In genomic region chr13:12210023-12210762, GRCm38 (mm10) we compare ENCODE assay signal across 8 mouse cellular contexts. TPM values are rescaled to one million over a fixed set of nuclear protein-coding genes. Genes with fewer than 3 reads are reported as not detected.
DNase-seq lines count a peak whose midpoint lies in the region; ATAC-seq lines count a peak whose summit lies in the region.

No protein-coding gene starts in this region.

- no peaks in the 10 kb centered on the region for H3K27me3 ChIP-seq in liver, embryonic 12.5 days (replicated peaks)
- no peaks in the 10 kb centered on the region for H3K27me3 ChIP-seq in forebrain, embryonic 14.5 days (replicated peaks; ENCODE audit: control insufficient read depth, insufficient read depth, low read length)
- H3K27me3 ChIP-seq in hindbrain, embryonic 15.5 days: no peaks in the 10 kb centered on the region
- H3K27me3 ChIP-seq in limb, embryonic 11.5 days (ENCODE audit: control insufficient read depth, insufficient read depth, low read length): no peaks in the 10 kb centered on the region

- H3K36me3 ChIP-seq in liver, embryonic 12.5 days: peaks cover 77% of the 10 kb centered on the region
- peaks cover 36% of the 10 kb centered on the region for H3K36me3 ChIP-seq in forebrain, embryonic 14.5 days (ENCODE audit: control insufficient read depth, insufficient read depth, low read length)
- H3K36me3 ChIP-seq in hindbrain, embryonic 15.5 days: peaks cover 17% of the 10 kb centered on the region
- H3K36me3 ChIP-seq in limb, embryonic 11.5 days (ENCODE audit: control insufficient read depth, insufficient read depth, low read length): peaks cover 4% of the 10 kb centered on the region; the same call in 1 of the 2 replicates

- no peak overlapping the region for H3K9ac ChIP-seq in liver, embryonic 12.5 days
- H3K9ac ChIP-seq in forebrain, embryonic 14.5 days (ENCODE audit: low read length): no peak overlapping the region
- no peak overlapping the region for H3K9ac ChIP-seq in hindbrain, embryonic 15.5 days
- H3K9ac ChIP-seq in limb, embryonic 11.5 days (ENCODE audit: low read length): no peak overlapping the region

- 61% methylated on average over 10 of the region's 10 CpGs for WGBS in liver, embryonic 12.5 days (ENCODE audit: insufficient replicate concordance)
- 81% methylated on average over 10 of the region's 10 CpGs for WGBS in forebrain, embryonic 14.5 days
- 81% methylated on average over 10 of the region's 10 CpGs for WGBS in hindbrain, embryonic 15.5 days
- 77% methylated on average over 10 of the region's 10 CpGs for WGBS in limb, embryonic 11.5 days

- H3K4me3 ChIP-seq in liver, embryonic 12.5 days: no peak overlapping the region
- no peak overlapping the region for H3K4me3 ChIP-seq in forebrain, embryonic 14.5 days (ENCODE audit: low read depth, low read length)
- no peak overlapping the region for H3K4me3 ChIP-seq in hindbrain, embryonic 15.5 days
- no peak overlapping the region for H3K4me3 ChIP-seq in limb, embryonic 11.5 days (ENCODE audit: low read depth, low read length)

- peak; percentile 51 for DNase-seq in liver
- peak; percentile 37 for DNase-seq in adrenal gland, adult 2 months
- peak; percentile 77 for DNase-seq in forebrain, embryonic 14.5 days (ENCODE audit: low spot score)
- DNase-seq in limb, embryonic 11.5 days (ENCODE audit: low spot score): peak; percentile 58
- peak; percentile 80 for DNase-seq in naive thymus-derived CD4-positive, alpha-beta T cell, adult 2 months (ENCODE audit: low read depth)
- DNase-seq in thymus, postnatal 25 days: peak; percentile 56

- ATAC-seq in liver, embryonic 12.5 days: no peak
- ATAC-seq in forebrain, embryonic 14.5 days: peak; percentile 46
- ATAC-seq in hindbrain, embryonic 15.5 days (ENCODE audit: low FRiP score, low read depth): peak; percentile 54; the same call in 1 of the 2 replicates
- peak; percentile 39; the same call in 1 of the 2 replicates for ATAC-seq in limb, embryonic 11.5 days (ENCODE audit: insufficient number of reproducible peaks, low FRiP score, low TSS enrichment, low read depth)

- H3K4me2 ChIP-seq in liver, embryonic 12.5 days: no peak overlapping the region
- H3K4me2 ChIP-seq in forebrain, embryonic 14.5 days (ENCODE audit: low read length): no peak overlapping the region
- no peak overlapping the region for H3K4me2 ChIP-seq in hindbrain, embryonic 15.5 days
- no peak overlapping the region for H3K4me2 ChIP-seq in limb, embryonic 11.5 days (ENCODE audit: low read depth, severe bottlenecking)

- no peak overlapping the region for H3K27ac ChIP-seq in liver, embryonic 12.5 days
- H3K27ac ChIP-seq in forebrain, embryonic 14.5 days (ENCODE audit: low read depth, low read length): no peak overlapping the region
- no peak overlapping the region for H3K27ac ChIP-seq in hindbrain, embryonic 15.5 days (replicated peaks)
- H3K27ac ChIP-seq in limb, embryonic 11.5 days (replicated peaks; ENCODE audit: low read depth, low read length): no peak overlapping the region

- H3K4me1 ChIP-seq in liver, embryonic 12.5 days: no peaks in the 10 kb centered on the region
- H3K4me1 ChIP-seq in forebrain, embryonic 14.5 days (ENCODE audit: control insufficient read depth, insufficient read depth, low read length): no peaks in the 10 kb centered on the region
- no peaks in the 10 kb centered on the region for H3K4me1 ChIP-seq in hindbrain, embryonic 15.5 days (replicated peaks)
- no peaks in the 10 kb centered on the region for H3K4me1 ChIP-seq in limb, embryonic 11.5 days (ENCODE audit: control insufficient read depth, insufficient read depth, low read length)

- no peaks in the 10 kb centered on the region for H3K9me3 ChIP-seq in liver, embryonic 12.5 days (replicated peaks)
- no peaks in the 10 kb centered on the region for H3K9me3 ChIP-seq in forebrain, embryonic 14.5 days (replicated peaks; ENCODE audit: control insufficient read depth, low read length)
- no peaks in the 10 kb centered on the region for H3K9me3 ChIP-seq in hindbrain, embryonic 15.5 days
- no peaks in the 10 kb centered on the region for H3K9me3 ChIP-seq in limb, embryonic 11.5 days (ENCODE audit: control insufficient read depth, low read length)

RNA-seq across cellular contexts. Expression of gene Mtr, which starts 47.7 kb away (rescaled TPM):
- polyA plus RNA-seq in liver, embryonic 12.5 days (2016; fragmentation: Nextera tagmentation; extraction: Ambion mirVana): 14.1 and 16.6 TPM in 2 replicates
- total RNA-seq in adrenal gland, adult 2 months (2021): 10 to 100 TPM; 16.1 to 21.4 TPM
- polyA plus RNA-seq in adrenal gland, adult 2 months (2012; rRNA removed): 5.9 and 6.3 TPM in 2 replicates
- 7.4 TPM in 2 replicates for polyA plus RNA-seq in forebrain, embryonic 14.5 days (2014; fragmentation: Nextera tagmentation; extraction: Ambion mirVana)
- polyA plus RNA-seq in hindbrain, embryonic 15.5 days (2015; fragmentation: Nextera tagmentation; extraction: Ambion mirVana): 3.5 and 4.0 TPM in 2 replicates
- 21.4 and 25.9 TPM in 2 replicates for polyA plus RNA-seq in limb, embryonic 11.5 days (2014; fragmentation: Nextera tagmentation; extraction: Ambion mirVana)
